In the genomic region with DNA sequence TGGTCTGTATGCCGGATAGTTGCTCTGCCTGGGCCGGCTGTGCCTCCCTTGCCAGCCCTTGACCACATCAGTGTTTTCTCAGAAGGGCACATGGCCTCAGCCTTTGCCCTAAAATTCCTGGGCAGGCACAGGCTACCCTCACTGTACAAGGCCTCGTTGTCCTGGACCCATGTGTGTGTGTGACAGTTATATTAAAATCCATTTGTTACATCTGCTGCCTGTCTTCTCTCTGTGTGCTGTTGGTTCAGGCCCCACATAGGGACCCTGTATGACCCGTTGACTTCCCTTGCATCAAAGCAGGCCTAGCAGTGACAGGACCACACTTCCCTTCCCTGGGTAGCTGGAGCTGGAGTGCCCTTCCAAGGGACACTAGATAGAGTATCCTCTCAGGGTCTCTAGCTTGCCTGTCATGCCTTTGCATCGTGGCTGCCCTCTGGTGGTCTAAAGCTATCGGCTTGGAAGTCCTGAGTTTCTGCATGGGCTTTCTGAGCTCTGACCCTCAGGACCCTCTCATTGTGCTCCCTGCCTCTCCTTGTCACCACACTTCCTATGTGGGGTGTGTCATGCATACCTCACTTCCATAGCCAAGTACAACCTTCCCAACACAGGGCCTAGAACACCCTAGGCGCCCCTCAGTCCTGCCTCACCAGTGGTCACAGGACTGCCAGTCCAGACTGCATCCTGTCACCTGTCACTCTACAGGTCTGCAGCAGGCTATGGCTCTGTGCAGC, we compare ENCODE assay signal across 9 mouse cellular contexts. TPM values are rescaled to one million over a fixed set of nuclear protein-coding genes. Genes with fewer than 3 reads are reported as not detected.
DNase-seq lines count a peak whose midpoint lies in the region; ATAC-seq and TF ChIP-seq lines count a peak whose summit lies in the region.
"Had no signal": no experiment of that assay in that cellular context is flagged by ENCODE, and none has a peak within 500 bp of the region (broad histone marks: within the 10 kb centered on the region; RNA-seq: fewer than 3 reads in every experiment).

No protein-coding gene starts in this region.

- H3K27me3 ChIP-seq in kidney, embryonic 16.5 days (ENCODE audit: insufficient read depth, low read length) = no peaks in the 10 kb centered on the region
- peaks cover 14% of the 10 kb centered on the region for H3K27me3 ChIP-seq in G1E (ENCODE audit: insufficient read depth, low read length)
- H3K27me3 ChIP-seq in embryonic facial prominence, embryonic 11.5 days (ENCODE audit: control insufficient read depth, insufficient read depth, low read length) = no peaks in the 10 kb centered on the region
- H3K27me3 ChIP-seq in intestine, postnatal 0 days (replicated peaks; ENCODE audit: control insufficient read depth, insufficient read depth, low read length) = no peaks in the 10 kb centered on the region
- H3K27me3 ChIP-seq in midbrain, embryonic 12.5 days = no peaks in the 10 kb centered on the region; the same call in 1 of the 2 replicates

- H3K9me3 ChIP-seq in kidney, embryonic 16.5 days (ENCODE audit: low read length) = no peaks in the 10 kb centered on the region
- no peaks in the 10 kb centered on the region for H3K9me3 ChIP-seq in G1E (replicated peaks)
- no peaks in the 10 kb centered on the region for H3K9me3 ChIP-seq in embryonic facial prominence, embryonic 11.5 days (replicated peaks; ENCODE audit: control insufficient read depth, low read length)
- no peaks in the 10 kb centered on the region for H3K9me3 ChIP-seq in intestine, postnatal 0 days (ENCODE audit: control insufficient read depth)
- H3K9me3 ChIP-seq in midbrain, embryonic 12.5 days = no peaks in the 10 kb centered on the region

- ATAC-seq in kidney, embryonic 16.5 days (ENCODE audit: low FRiP score, low TSS enrichment) = 0 out of 2 replicates have a peak, but pooled peaks have one; percentile 44
- no peak for ATAC-seq in G1E (ENCODE audit: extremely low read depth, insufficient number of reproducible peaks, low FRiP score, poor library complexity, severe bottlenecking)
- 0 out of 2 replicates have a peak, but pooled peaks have one; percentile 37 for ATAC-seq in embryonic facial prominence, embryonic 11.5 days (replicated peaks; ENCODE audit: insufficient number of reproducible peaks, low FRiP score, low TSS enrichment, low read depth)
- no peak for ATAC-seq in intestine, postnatal 0 days
- peak; percentile 41; the same call in 1 of the 2 replicates for ATAC-seq in midbrain, embryonic 12.5 days (ENCODE audit: low FRiP score, low read depth)

- TF ChIP-seq CTCF in G1E (IDR thresholded peaks at IDR 0.05; ENCODE audit: low read depth, low read length) = peak; percentile 25; the same call in 1 of the 2 replicates
- peak; percentile 78 for TF ChIP-seq CTCF in intestine, postnatal 0 days (IDR thresholded peaks at IDR 0.05; ENCODE audit: low read depth)

- H3K27ac ChIP-seq in kidney, embryonic 16.5 days (ENCODE audit: low read length) = no peak overlapping the region
- no peak overlapping the region for H3K27ac ChIP-seq in embryonic facial prominence, embryonic 11.5 days (replicated peaks; ENCODE audit: low read depth, low read length)
- no peak overlapping the region for H3K27ac ChIP-seq in intestine, postnatal 0 days (ENCODE audit: low read depth, low read length)
- no peak overlapping the region for H3K27ac ChIP-seq in midbrain, embryonic 12.5 days (replicated peaks)

- DNase-seq in kidney, adult 11 months = no peak
- DNase-seq in G1E (ENCODE audit: low spot score) = no peak
- peak; percentile 64 for DNase-seq in embryonic facial prominence, embryonic 11.5 days (ENCODE audit: low spot score)
- DNase-seq in thymus, postnatal 25 days = peak; percentile 60
- no peak for DNase-seq in urinary bladder, adult 18-20 months (ENCODE audit: low spot score in 2 of 2)

- H3K4me2 ChIP-seq in kidney, embryonic 16.5 days (replicated peaks; ENCODE audit: low read depth, low read length) = no peak overlapping the region
- no peak overlapping the region for H3K4me2 ChIP-seq in embryonic facial prominence, embryonic 11.5 days (ENCODE audit: low read depth, low read length)
- no peak overlapping the region for H3K4me2 ChIP-seq in intestine, postnatal 0 days (replicated peaks; ENCODE audit: low read depth)
- no peak overlapping the region for H3K4me2 ChIP-seq in midbrain, embryonic 12.5 days (replicated peaks)

- H3K4me1 ChIP-seq in kidney, embryonic 16.5 days (ENCODE audit: insufficient read depth, low read length) = no peaks in the 10 kb centered on the region
- peaks cover 8% of the 10 kb centered on the region for H3K4me1 ChIP-seq in G1E (ENCODE audit: insufficient read depth, low read depth, low read length)
- no peaks in the 10 kb centered on the region for H3K4me1 ChIP-seq in embryonic facial prominence, embryonic 11.5 days (ENCODE audit: control insufficient read depth, insufficient read depth, low read length)
- no peaks in the 10 kb centered on the region for H3K4me1 ChIP-seq in intestine, postnatal 0 days (replicated peaks; ENCODE audit: control insufficient read depth, insufficient read depth, low read length)
- no peaks in the 10 kb centered on the region for H3K4me1 ChIP-seq in midbrain, embryonic 12.5 days

- 53% methylated on average over 7 of the region's 7 CpGs for WGBS in kidney, embryonic 16.5 days
- 51% methylated on average over 7 of the region's 7 CpGs for WGBS in embryonic facial prominence, embryonic 11.5 days
- WGBS in intestine, postnatal 0 days = 55% methylated on average over 7 of the region's 7 CpGs
- 57% methylated on average over 7 of the region's 7 CpGs for WGBS in midbrain, embryonic 12.5 days

- peaks cover 16% of the 10 kb centered on the region for H3K36me3 ChIP-seq in kidney, embryonic 16.5 days (ENCODE audit: insufficient read depth, low read length)
- peaks cover 53% of the 10 kb centered on the region for H3K36me3 ChIP-seq in G1E (replicated peaks)
- H3K36me3 ChIP-seq in embryonic facial prominence, embryonic 11.5 days (replicated peaks; ENCODE audit: control insufficient read depth, insufficient read depth, low read depth, low read length) = peaks cover 3% of the 10 kb centered on the region; the same call in 1 of the 2 replicates
- H3K36me3 ChIP-seq in intestine, postnatal 0 days (ENCODE audit: control insufficient read depth, insufficient read depth) = peaks cover 26% of the 10 kb centered on the region
- H3K36me3 ChIP-seq in midbrain, embryonic 12.5 days = peaks cover 36% of the 10 kb centered on the region

- H3K4me3 ChIP-seq in kidney, embryonic 16.5 days (ENCODE audit: low read length) = no peak overlapping the region
- no peak overlapping the region for H3K4me3 ChIP-seq in G1E (ENCODE audit: low read depth, low read length)
- H3K4me3 ChIP-seq in embryonic facial prominence, embryonic 11.5 days (ENCODE audit: low read depth, low read length) = no peak overlapping the region
- H3K4me3 ChIP-seq in intestine, postnatal 0 days (ENCODE audit: low read depth, low read length) = no peak overlapping the region
- H3K4me3 ChIP-seq in midbrain, embryonic 12.5 days = no peak overlapping the region

- no peak overlapping the region for H3K9ac ChIP-seq in kidney, embryonic 16.5 days (replicated peaks; ENCODE audit: low read length)
- H3K9ac ChIP-seq in embryonic facial prominence, embryonic 11.5 days (replicated peaks; ENCODE audit: low read length) = no peak overlapping the region
- no peak overlapping the region for H3K9ac ChIP-seq in intestine, postnatal 0 days (ENCODE audit: low read depth, low read length)
- no peak overlapping the region for H3K9ac ChIP-seq in midbrain, embryonic 12.5 days (replicated peaks)

RNA-seq across cellular contexts. Expression of gene Ap1m1, which starts 17.5 kb away (rescaled TPM):
- 142 and 143 TPM in 2 replicates for polyA plus RNA-seq in kidney, embryonic 16.5 days (2015; fragmentation: Nextera tagmentation; extraction: Ambion mirVana)
- total RNA-seq in G1E (2014; fragmentation: Nextera tagmentation) (49.8 and 62.7 TPM in 2 replicates), G1E (2017) (35.0 and 39.4 TPM in 2 replicates)
- 93.8 and 98.3 TPM in 2 replicates for polyA plus RNA-seq in G1E (2012)
- polyA plus RNA-seq in embryonic facial prominence, embryonic 11.5 days (2014; fragmentation: Nextera tagmentation; extraction: Ambion mirVana) = 112 and 123 TPM in 2 replicates
- 54.0 and 56.9 TPM in 2 replicates for polyA plus RNA-seq in intestine, postnatal 0 days (2015; fragmentation: Nextera tagmentation; extraction: Ambion mirVana)
- 210 and 211 TPM in 2 replicates for polyA plus RNA-seq in midbrain, embryonic 12.5 days (2016; fragmentation: Nextera tagmentation; extraction: Ambion mirVana)

RNA-seq across cellular contexts. Expression of gene Fam32a, which starts 37.8 kb away (rescaled TPM):
- polyA plus RNA-seq in kidney, embryonic 16.5 days (2015; fragmentation: Nextera tagmentation; extraction: Ambion mirVana) = 79.5 and 80.7 TPM in 2 replicates
- 17.1 and 20.7 TPM in 2 replicates for total RNA-seq in G1E (2014; fragmentation: Nextera tagmentation)
- total RNA-seq in G1E (2017) = 32.7 and 34.8 TPM in 2 replicates
- 49.4 and 50.9 TPM in 2 replicates for polyA plus RNA-seq in G1E (2012)
- polyA plus RNA-seq in embryonic facial prominence, embryonic 11.5 days (2014; fragmentation: Nextera tagmentation; extraction: Ambion mirVana) = 74.2 and 77.0 TPM in 2 replicates
- polyA plus RNA-seq in intestine, postnatal 0 days (2015; fragmentation: Nextera tagmentation; extraction: Ambion mirVana) = 54.1 and 54.3 TPM in 2 replicates
- polyA plus RNA-seq in midbrain, embryonic 12.5 days (2016; fragmentation: Nextera tagmentation; extraction: Ambion mirVana) = 87.2 and 89.6 TPM in 2 replicates

RNA-seq across cellular contexts. Expression of gene Gm11034, which starts 43.9 kb away (rescaled TPM):
- polyA plus RNA-seq in kidney, embryonic 16.5 days (2015; fragmentation: Nextera tagmentation; extraction: Ambion mirVana) = not detected in 2 replicates
- total RNA-seq in G1E (2014; fragmentation: Nextera tagmentation) (not detected in 2 replicates), G1E (2017) (not detected in 2 replicates)
- not detected in 2 replicates for polyA plus RNA-seq in G1E (2012)
- not detected in 2 replicates for polyA plus RNA-seq in embryonic facial prominence, embryonic 11.5 days (2014; fragmentation: Nextera tagmentation; extraction: Ambion mirVana)
- polyA plus RNA-seq in intestine, postnatal 0 days (2015; fragmentation: Nextera tagmentation; extraction: Ambion mirVana) = not detected in 2 replicates
- not detected in 2 replicates for polyA plus RNA-seq in midbrain, embryonic 12.5 days (2016; fragmentation: Nextera tagmentation; extraction: Ambion mirVana)
- total RNA-seq: layer of hippocampus, postnatal 14 days had no signal

RNA-seq across cellular contexts. Expression of gene Cib3, which starts 44.7 kb away (rescaled TPM):
- polyA plus RNA-seq in kidney, embryonic 16.5 days (2015; fragmentation: Nextera tagmentation; extraction: Ambion mirVana) = not detected in 2 replicates
- not detected in 2 replicates for total RNA-seq in G1E (2014; fragmentation: Nextera tagmentation)
- total RNA-seq in G1E (2017) = 0.23 TPM in 1 of 2 replicates, not detected in the other
- not detected in 2 replicates for polyA plus RNA-seq in G1E (2012)
- polyA plus RNA-seq in embryonic facial prominence, embryonic 11.5 days (2014; fragmentation: Nextera tagmentation; extraction: Ambion mirVana) = not detected in 2 replicates
- 0.16 and 0.27 TPM in 2 replicates for polyA plus RNA-seq in intestine, postnatal 0 days (2015; fragmentation: Nextera tagmentation; extraction: Ambion mirVana)
- polyA plus RNA-seq in midbrain, embryonic 12.5 days (2016; fragmentation: Nextera tagmentation; extraction: Ambion mirVana) = 0.13 TPM in 1 of 2 replicates, not detected in the other
- total RNA-seq: layer of hippocampus, postnatal 14 days had no signal

RNA-seq across cellular contexts. Expression of gene Gm10282, which starts 47.7 kb away (rescaled TPM):
- polyA plus RNA-seq in kidney, embryonic 16.5 days (2015; fragmentation: Nextera tagmentation; extraction: Ambion mirVana) = 30.6 and 40.7 TPM in 2 replicates
- total RNA-seq in G1E (2014; fragmentation: Nextera tagmentation) = 66.3 and 84.2 TPM in 2 replicates
- total RNA-seq in G1E (2017) = 80.3 and 87.9 TPM in 2 replicates
- polyA plus RNA-seq in G1E (2012) = 164 and 205 TPM in 2 replicates
- 39.9 and 42.0 TPM in 2 replicates for polyA plus RNA-seq in embryonic facial prominence, embryonic 11.5 days (2014; fragmentation: Nextera tagmentation; extraction: Ambion mirVana)
- polyA plus RNA-seq in intestine, postnatal 0 days (2015; fragmentation: Nextera tagmentation; extraction: Ambion mirVana) = 6.8 and 7.8 TPM in 2 replicates
- polyA plus RNA-seq in midbrain, embryonic 12.5 days (2016; fragmentation: Nextera tagmentation; extraction: Ambion mirVana) = 25.7 and 32.3 TPM in 2 replicates

Comparison
In these comparisons a context has a peak if more than half of its experiments do, and no peak if none do; other contexts are left out.
1. ATAC-seq: peak in kidney, embryonic 16.5 days (single experiment), embryonic facial prominence, embryonic 11.5 days (single experiment) and midbrain, embryonic 12.5 days (single experiment); none in G1E (single experiment) and intestine, postnatal 0 days (single experiment).
2. DNase-seq: peak in embryonic facial prominence, embryonic 11.5 days (single experiment) and thymus, postnatal 25 days (single experiment); none in kidney, adult 11 months (single experiment), G1E (single experiment) and urinary bladder, adult 18-20 months (0 of 2).